19 mouse cellular contexts compared by ENCODE assay signal in genomic region chr2:17770246-17770825, GRCm38 (mm10). TPM values are rescaled to one million over a fixed set of nuclear protein-coding genes. Genes with fewer than 3 reads are reported as not detected.
DNase-seq lines count a peak whose midpoint lies in the region; ATAC-seq lines count a peak whose summit lies in the region.
"Had no signal": no experiment of that assay in that cellular context is flagged by ENCODE, and none has a peak within 500 bp of the region (broad histone marks: within the 10 kb centered on the region; RNA-seq: fewer than 3 reads in every experiment).

No protein-coding gene starts in this region.

- no peaks in the 10 kb centered on the region for H3K36me3 ChIP-seq in kidney, embryonic 14.5 days (ENCODE audit: control insufficient read depth, insufficient read depth, low read length)
- H3K36me3 ChIP-seq: embryonic facial prominence, embryonic 12.5 days; heart, embryonic 12.5 days; intestine, embryonic 15.5 days; midbrain, embryonic 10.5 days had no signal

- ATAC-seq in kidney, embryonic 14.5 days (ENCODE audit: low FRiP score, low TSS enrichment), result no peak
- ATAC-seq: intestine, embryonic 15.5 days had no signal

- no peaks in the 10 kb centered on the region for H3K9me3 ChIP-seq in kidney, embryonic 14.5 days (ENCODE audit: control insufficient read depth, low read length)
- H3K9me3 ChIP-seq: embryonic facial prominence, embryonic 12.5 days; heart, embryonic 12.5 days; intestine, embryonic 15.5 days; midbrain, embryonic 10.5 days had no signal

- no peak overlapping the region for H3K4me3 ChIP-seq in kidney, embryonic 14.5 days (ENCODE audit: low read length)
- H3K4me3 ChIP-seq: embryonic facial prominence, embryonic 12.5 days; heart, embryonic 12.5 days; intestine, embryonic 15.5 days; midbrain, embryonic 10.5 days had no signal

- no peaks in the 10 kb centered on the region for H3K4me1 ChIP-seq in kidney, embryonic 14.5 days (ENCODE audit: control insufficient read depth, insufficient read depth, low read length)
- H3K4me1 ChIP-seq: embryonic facial prominence, embryonic 12.5 days; heart, embryonic 12.5 days; intestine, embryonic 15.5 days; midbrain, embryonic 10.5 days had no signal

- H3K27ac ChIP-seq in kidney, embryonic 14.5 days (ENCODE audit: low read depth, low read length), result no peak overlapping the region
- H3K27ac ChIP-seq: embryonic facial prominence, embryonic 12.5 days; hindbrain, embryonic 14.5 days; intestine, embryonic 15.5 days; midbrain, embryonic 10.5 days had no signal

- no peak overlapping the region for H3K4me2 ChIP-seq in kidney, embryonic 14.5 days (replicated peaks; ENCODE audit: low read depth, low read length)
- H3K4me2 ChIP-seq: embryonic facial prominence, embryonic 12.5 days; heart, embryonic 12.5 days; hindbrain, embryonic 14.5 days; intestine, embryonic 15.5 days had no signal

- intact Hi-C loops in left cerebral cortex, postnatal 4 days (cut with DNase I), result no loop called here

- no peaks in the 10 kb centered on the region for H3K27me3 ChIP-seq in kidney, embryonic 14.5 days (ENCODE audit: control insufficient read depth, insufficient read depth, low read length)
- H3K27me3 ChIP-seq: CH12.LX; embryonic facial prominence, embryonic 12.5 days; heart, embryonic 12.5 days; intestine, embryonic 15.5 days had no signal

- WGBS in kidney, embryonic 14.5 days, result 84% methylated on average over 4 of the region's 4 CpGs

- DNase-seq in cerebellum, postnatal 14 days, result peak; percentile 27 to 71
- DNase-seq in cerebellum, postnatal 4 days (ENCODE audit: low spot score in 2 of 2), result no peak
- peak; percentile 12 to 32 for DNase-seq in left cerebral cortex, adult 18-20 months (ENCODE audit: low spot score in 2 of 2)
- no peak for DNase-seq in left cerebral cortex, postnatal 4 days
- peak; percentile 4 to 12 for DNase-seq in frontal cortex, postnatal 14 days (ENCODE audit: low spot score in 2 of 2)
- DNase-seq in right cerebral cortex, postnatal 25 days, result peak; percentile 7
- DNase-seq in embryo, embryonic 10 days (ENCODE audit: low spot score), result no peak
- DNase-seq: adrenal gland, postnatal 10 days; liver; lung, adult 2 months; lung, postnatal 36 days; thymus, adult 2 months had no signal

- H3K9ac ChIP-seq in kidney, embryonic 14.5 days (ENCODE audit: low read depth, low read length), result no peak overlapping the region
- H3K9ac ChIP-seq: embryonic facial prominence, embryonic 12.5 days; heart, embryonic 12.5 days; hindbrain, embryonic 14.5 days; intestine, embryonic 15.5 days had no signal

RNA-seq across cellular contexts. Expression of gene Nebl, which starts 39.1 kb away (rescaled TPM):
- 10 to 100 TPM; 79.4 to 79.9 TPM for total RNA-seq in left cerebral cortex, adult 18-20 months (2021)
- total RNA-seq in left cerebral cortex, postnatal 4 days (2021), result 10 to 100 TPM; 28.1 to 36.5 TPM
- 4.3 and 6.4 TPM in 2 replicates for polyA plus RNA-seq in kidney, embryonic 14.5 days (2014; fragmentation: Nextera tagmentation; extraction: Ambion mirVana)

Comparison
In these comparisons a context has a peak if more than half of its experiments do, and no peak if none do; other contexts are left out.
1. DNase-seq: peak in cerebellum, postnatal 14 days (2 of 2), left cerebral cortex, adult 18-20 months (2 of 2), frontal cortex, postnatal 14 days (2 of 2) and right cerebral cortex, postnatal 25 days (single experiment); none in cerebellum, postnatal 4 days (0 of 2), left cerebral cortex, postnatal 4 days (single experiment) and embryo, embryonic 10 days (single experiment).